Mouse (Mus musculus) midbrain, embryonic 12.5 days (tissue): ENCODE data around the gene Stk4. TPM values are rescaled to one million over a fixed set of nuclear protein-coding genes. Genes with fewer than 3 reads are reported as not detected.

Experiments
- ATAC-seq: fragments of 200-750 bp; cut with Nextera tagmentation; 2 replicates; pipeline ENCODE4 v1.8.0; 2017; ENCODE audit warnings: low read depth, moderate TSS enrichment, moderate library complexity; ENCODE audit not compliant: low FRiP score
- H3K27ac ChIP-seq: fragments of 300-500 bp; sonication (generic); replicated peaks from 2 replicates; pipeline ENCODE4 v1.5.1; 2016; ENCODE audit warnings: mild to moderate bottlenecking
- H3K27me3 ChIP-seq: fragments of 300-500 bp; sonication (generic); 2 replicates; pipeline ENCODE4 v1.6.1; 2016; ENCODE audit warnings: mild to moderate bottlenecking
- H3K36me3 ChIP-seq: fragments of 300-500 bp; sonication (generic); 2 replicates; pipeline ENCODE4 v1.6.1; 2016
- H3K4me1 ChIP-seq: fragments of 300-500 bp; sonication (generic); 2 replicates; pipeline ENCODE4 v1.6.1; 2016
- H3K4me2 ChIP-seq: fragments of 300-500 bp; sonication (generic); replicated peaks from 2 replicates; pipeline ENCODE4 v1.6.1; 2016; ENCODE audit warnings: mild to moderate bottlenecking, moderate library complexity
- H3K4me3 ChIP-seq: fragments of 300-500 bp; sonication (generic); 2 replicates; pipeline ENCODE4 v1.5.1; 2016; ENCODE audit warnings: mild to moderate bottlenecking
- H3K9ac ChIP-seq: fragments of 300-500 bp; sonication (generic); replicated peaks from 2 replicates; pipeline ENCODE4 v1.6.1; 2016; ENCODE audit warnings: mild to moderate bottlenecking, moderate library complexity
- H3K9me3 ChIP-seq: fragments of 300-500 bp; sonication (generic); 2 replicates; pipeline ENCODE4 v1.6.1; 2016; ENCODE audit warnings: mild to moderate bottlenecking
- WGBS: fragments of 180-500 bp; shearing (Covaris S2); methylation state at CpG from one replicate; pipeline ENCODE4 v1.1.7; 2016; 5-methylcytosine and 5-hydroxymethylcytosine counted together
- polyA plus RNA-seq: library from polyadenylated mRNA; unstranded; fragments of >200 nt; fragmentation: Nextera tagmentation; extraction: Ambion mirVana; gene quantifications from 2 replicates; pipeline ENCODE4 v1.2.1, GENCODE M21; 2016

Stk4 gene
- polyA plus RNA-seq, 1 experiment from 2014 or later, result 39.6 TPM

DNA sequence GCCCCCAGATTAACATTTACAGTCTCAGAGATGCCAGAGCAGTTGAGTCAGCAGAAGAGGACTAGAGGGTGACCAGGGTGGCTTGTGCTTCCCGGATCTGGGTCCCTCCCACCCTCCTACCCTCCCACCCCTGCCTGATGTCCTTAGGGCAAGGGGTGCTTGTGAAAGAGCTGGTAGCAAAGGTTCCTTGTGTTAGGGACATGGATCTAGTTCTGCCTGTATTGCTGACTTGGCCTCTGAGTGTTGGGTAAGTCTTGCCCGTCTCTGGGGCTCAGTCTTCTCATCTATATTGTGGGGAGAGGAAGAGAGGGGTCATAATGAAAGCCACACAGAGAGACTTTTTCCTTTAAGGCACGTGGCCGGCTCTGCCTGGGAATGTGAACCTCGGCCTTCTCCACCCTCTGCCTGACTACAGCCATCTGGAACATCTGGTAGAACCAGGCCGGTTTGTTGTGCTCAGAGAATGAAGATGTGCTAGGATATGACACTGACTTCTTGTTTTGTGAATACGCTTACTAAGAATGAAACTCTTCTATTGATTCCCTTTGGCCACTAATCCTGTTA, 112.7 kb downstream of the Stk4 start, which contains the start of gene Wfdc5:
Wfdc5 (minus strand) TSS at position 51 of the 564 bp plus-strand sequence.
- Histone ChIP-seq H3K4me1 (peaks cover 10% of the 10 kb centered on the region; the same call in 1 of the 2 replicates), H3K36me3 (no peaks in the 10 kb centered on the region), H3K9ac (no peak within 1 kb of the TSS), H3K27ac (no peak within 1 kb of the TSS), H3K9me3 (no peaks in the 10 kb centered on the region), H3K27me3 (peaks cover 12% of the 10 kb centered on the region), H3K4me2 (no peak within 1 kb of the TSS), H3K4me3 (no peak within 1 kb of the TSS)
- 71% methylated on average over 7 of the region's 7 CpGs for WGBS
- ATAC-seq, result no peak

DNA sequence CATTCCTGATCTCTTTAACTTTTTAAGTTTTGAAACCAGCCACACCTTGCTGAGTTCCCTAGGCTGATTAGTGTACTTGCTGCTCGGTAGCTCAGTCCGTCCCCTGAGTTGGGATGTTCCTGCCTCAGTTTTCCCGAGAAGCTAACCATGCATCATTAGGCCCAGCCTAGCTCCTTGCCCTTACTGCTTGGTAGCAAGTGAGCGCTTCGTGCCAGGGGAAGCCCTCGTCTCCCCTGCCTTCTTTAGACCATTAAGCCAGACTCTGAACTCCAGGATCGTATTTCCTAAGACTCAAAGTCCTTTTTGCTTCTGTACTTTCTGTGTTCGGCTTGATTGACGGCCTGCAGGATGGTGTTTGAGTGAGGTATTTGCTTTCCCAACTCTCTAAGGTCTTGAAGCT, 113.2 kb downstream of the Stk4 start:
- no peaks in the 10 kb centered on the region for H3K9me3 ChIP-seq
- no peak overlapping the region for H3K27ac ChIP-seq
- H3K4me1 ChIP-seq, result peaks cover 10% of the 10 kb centered on the region; the same call in 1 of the 2 replicates
- H3K27me3 ChIP-seq, result peaks cover 10% of the 10 kb centered on the region; the same call in 1 of the 2 replicates
- H3K9ac ChIP-seq, result no peak overlapping the region
- no peak overlapping the region for H3K4me2 ChIP-seq
- no peak for ATAC-seq
- 79% methylated on average over 9 of the region's 9 CpGs for WGBS
- H3K4me3 ChIP-seq, result no peak overlapping the region
- no peaks in the 10 kb centered on the region for H3K36me3 ChIP-seq

DNA sequence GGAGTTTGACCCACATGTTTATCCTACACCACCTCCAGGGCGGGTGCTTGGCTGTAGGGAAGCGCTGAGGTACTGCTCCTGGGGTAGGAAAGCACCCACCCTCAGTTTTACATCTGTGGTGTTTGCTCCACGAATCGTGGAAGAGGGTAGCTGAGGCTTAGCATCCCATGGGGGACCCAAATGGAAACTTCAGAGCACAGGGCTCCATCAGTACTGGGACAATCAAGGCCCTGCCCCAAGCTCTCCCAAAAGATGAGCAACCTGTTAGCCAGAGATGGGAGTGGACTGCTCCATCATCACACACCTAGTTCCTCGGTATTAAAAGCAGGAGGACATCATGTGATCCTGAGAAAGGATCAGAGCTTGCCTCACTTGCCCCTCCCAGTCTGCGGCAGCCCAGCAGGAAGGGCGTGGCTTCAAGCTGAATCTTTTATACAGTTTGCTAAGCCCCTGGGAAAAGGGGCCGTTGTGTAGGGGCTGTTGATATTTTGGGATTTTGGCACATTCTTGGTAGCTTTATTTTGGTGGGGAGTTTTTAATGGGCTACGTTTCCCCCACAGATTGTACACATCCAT, 114.1 kb downstream of the Stk4 start:
- Histone ChIP-seq H3K4me2 (no peak overlapping the region), H3K9ac (no peak overlapping the region), H3K9me3 (no peaks in the 10 kb centered on the region), H3K4me1 (peaks cover 10% of the 10 kb centered on the region; the same call in 1 of the 2 replicates), H3K4me3 (no peak overlapping the region), H3K27me3 (peaks cover 10% of the 10 kb centered on the region; the same call in 1 of the 2 replicates), H3K27ac (no peak overlapping the region), H3K36me3 (no peaks in the 10 kb centered on the region)
- ATAC-seq, result no peak
- 38% methylated on average over 9 of the region's 9 CpGs for whole genome bisulfite sequencing

DNA sequence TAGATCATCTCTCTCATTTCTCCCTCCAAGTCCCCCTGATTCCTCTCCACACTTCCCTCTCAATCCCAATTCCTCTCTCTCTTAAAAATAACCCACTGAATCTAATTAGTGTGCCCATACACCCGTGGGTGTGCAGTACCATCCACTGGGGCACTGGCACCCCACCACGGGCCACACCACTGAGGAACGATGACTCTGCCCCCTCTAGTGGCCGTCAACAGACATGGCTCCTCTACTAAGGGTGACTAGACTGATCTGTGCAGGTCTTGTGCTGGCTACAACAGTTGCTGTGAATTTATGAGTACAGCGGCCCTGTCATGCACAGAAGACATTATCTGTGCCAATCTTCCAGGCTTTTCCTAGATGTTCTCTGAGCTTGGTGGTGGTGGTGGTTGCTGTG, 118.6 kb downstream of the Stk4 start:
- no peak overlapping the region for H3K27ac ChIP-seq
- no peak overlapping the region for H3K9ac ChIP-seq
- no peak overlapping the region for H3K4me3 ChIP-seq
- H3K27me3 ChIP-seq, result 0 out of 2 replicates have a peak, but pooled peaks cover 3% of the 10 kb centered on the region
- no peak overlapping the region for H3K4me2 ChIP-seq
- ATAC-seq, result no peak
- no peaks in the 10 kb centered on the region for H3K36me3 ChIP-seq
- no peaks in the 10 kb centered on the region for H3K9me3 ChIP-seq
- 31% methylated on average over 5 of the region's 5 CpGs for WGBS
- H3K4me1 ChIP-seq, result peaks cover 10% of the 10 kb centered on the region; the same call in 1 of the 2 replicates

DNA sequence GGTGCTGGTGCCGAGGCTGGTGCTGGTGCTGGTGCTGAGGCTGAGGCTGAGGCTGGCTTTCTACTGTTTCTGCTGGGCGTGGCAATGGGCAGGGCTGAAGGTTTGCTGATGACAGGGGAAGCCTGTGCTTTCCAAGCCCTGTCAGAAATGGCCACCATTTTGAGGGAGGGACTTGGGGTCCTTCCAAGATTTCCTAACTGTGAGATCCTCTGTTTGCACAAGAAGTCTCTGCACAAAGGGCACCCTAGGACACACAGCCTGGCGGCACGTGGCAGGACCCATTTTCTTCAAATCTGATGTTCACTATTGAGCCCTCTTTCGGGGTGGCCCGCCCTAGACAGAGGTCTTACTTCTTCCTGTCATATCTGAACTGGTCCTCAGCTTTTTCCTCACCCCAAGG, 120.5 kb downstream of the Stk4 start, which contains the start of gene Wfdc12:
Wfdc12 (minus strand) TSS at position 33 of the 400 bp plus-strand sequence.
- no peaks in the 10 kb centered on the region for H3K9me3 ChIP-seq
- no peaks in the 10 kb centered on the region for H3K36me3 ChIP-seq
- H3K9ac ChIP-seq, result no peak within 1 kb of the TSS
- ATAC-seq, result no peak
- WGBS, result 86% methylated on average over 6 of the region's 6 CpGs
- H3K4me1 ChIP-seq, result no peaks in the 10 kb centered on the region
- no peak within 1 kb of the TSS for H3K4me2 ChIP-seq
- no peak within 1 kb of the TSS for H3K4me3 ChIP-seq
- H3K27me3 ChIP-seq, result no peaks in the 10 kb centered on the region
- H3K27ac ChIP-seq, result no peak within 1 kb of the TSS

DNA sequence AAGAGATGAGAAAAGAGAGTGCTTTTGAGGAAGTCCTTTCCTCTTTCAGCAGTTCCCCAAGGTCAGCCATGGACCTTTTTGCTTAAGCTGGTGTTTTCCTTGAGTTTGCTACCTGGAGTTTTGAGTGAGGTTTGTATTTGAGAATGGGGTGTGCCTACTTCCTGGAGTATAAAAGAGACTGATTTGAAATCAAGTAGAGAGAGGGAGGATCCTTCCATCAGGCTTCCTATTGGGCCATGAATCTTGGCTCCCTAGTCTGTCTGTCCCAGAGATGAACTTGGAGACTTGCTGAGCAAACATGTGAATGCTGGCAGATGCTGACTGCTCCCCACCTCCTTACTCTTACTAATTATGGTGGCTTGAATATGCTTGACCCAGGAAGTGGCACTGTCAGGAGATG, 122.2 kb downstream of the Stk4 start:
- H3K4me1 ChIP-seq, result no peaks in the 10 kb centered on the region
- no peak overlapping the region for H3K9ac ChIP-seq
- no peak for ATAC-seq
- H3K4me2 ChIP-seq, result no peak overlapping the region
- H3K4me3 ChIP-seq, result no peak overlapping the region
- H3K36me3 ChIP-seq, result no peaks in the 10 kb centered on the region
- H3K27me3 ChIP-seq, result no peaks in the 10 kb centered on the region
- H3K9me3 ChIP-seq, result no peaks in the 10 kb centered on the region
- no peak overlapping the region for H3K27ac ChIP-seq

DNA sequence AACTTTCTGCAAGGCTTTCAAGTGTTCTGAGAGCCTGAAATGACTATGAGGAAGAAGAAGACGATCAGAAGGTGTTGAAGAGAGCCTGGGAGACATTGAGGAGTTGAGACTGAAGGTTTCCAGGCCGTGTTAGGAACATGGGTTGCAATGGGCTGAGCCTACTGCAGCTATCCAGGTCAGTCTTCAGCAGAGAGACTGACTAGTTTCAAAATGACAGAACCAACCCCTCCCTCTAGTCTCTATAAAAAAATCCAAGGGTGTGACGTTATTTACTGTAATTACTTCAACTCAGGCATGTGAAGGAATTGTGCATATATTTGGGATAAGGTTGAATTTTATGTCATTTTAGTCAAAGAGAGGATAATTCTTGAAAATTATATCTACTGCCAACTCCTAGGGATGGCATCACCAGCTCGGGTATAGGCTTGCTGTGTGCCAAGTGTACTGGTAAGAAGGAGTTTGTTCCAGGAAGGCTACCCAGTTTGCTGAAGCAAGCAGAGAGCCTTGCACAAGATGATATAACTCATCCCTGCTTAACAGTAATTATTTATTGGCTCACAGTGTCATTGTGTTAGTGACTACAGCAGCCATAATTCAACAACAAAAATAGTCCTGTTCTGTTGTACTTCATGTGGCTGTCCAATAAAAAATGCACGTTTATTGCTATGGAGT, 125.0 kb downstream of the Stk4 start:
- H3K9ac ChIP-seq, result no peak overlapping the region
- no peaks in the 10 kb centered on the region for H3K4me1 ChIP-seq
- no peak for ATAC-seq
- H3K9me3 ChIP-seq, result no peaks in the 10 kb centered on the region
- no peak overlapping the region for H3K27ac ChIP-seq
- H3K4me2 ChIP-seq, result no peak overlapping the region
- no peak overlapping the region for H3K4me3 ChIP-seq
- no peaks in the 10 kb centered on the region for H3K27me3 ChIP-seq
- WGBS, result 84% methylated on average over 5 of the region's 5 CpGs
- no peaks in the 10 kb centered on the region for H3K36me3 ChIP-seq

DNA sequence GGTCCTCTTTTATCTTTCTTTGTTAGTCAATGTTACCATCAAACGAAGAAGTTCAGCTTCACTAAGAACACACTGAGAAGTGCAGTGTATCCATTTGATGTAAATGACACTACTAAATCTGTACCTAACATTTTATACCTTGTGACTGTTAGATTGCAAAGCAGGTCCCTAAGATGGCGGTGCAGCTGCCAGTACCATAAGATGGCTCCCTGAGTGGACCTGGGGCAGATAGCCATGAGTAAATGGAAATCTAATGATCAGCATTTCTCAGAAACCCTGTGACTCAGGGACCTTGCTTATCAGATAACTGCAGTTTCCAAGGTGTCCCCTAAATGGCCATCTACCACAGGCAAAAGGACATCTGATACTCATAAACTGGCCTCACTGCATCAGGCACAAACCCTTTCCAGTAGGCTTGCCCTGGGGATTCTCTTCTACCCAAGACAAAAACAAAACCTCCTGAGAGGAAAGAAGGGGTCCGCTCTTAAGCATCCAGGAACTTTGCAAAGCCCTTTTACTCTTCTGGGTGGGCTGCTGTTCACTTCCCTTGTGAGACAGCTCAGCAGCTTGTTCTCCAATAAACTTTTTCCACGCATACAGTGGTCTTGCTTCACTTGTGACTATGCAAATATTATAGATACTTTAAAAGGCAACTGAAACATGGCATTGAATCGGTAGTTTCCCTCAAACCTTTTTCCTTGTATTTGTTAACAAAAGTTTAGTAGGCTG, 126.0 kb downstream of the Stk4 start:
- H3K27me3 ChIP-seq, result no peaks in the 10 kb centered on the region
- H3K4me1 ChIP-seq, result no peaks in the 10 kb centered on the region
- no peaks in the 10 kb centered on the region for H3K36me3 ChIP-seq
- 89% methylated on average over 5 of the region's 5 CpGs for whole genome bisulfite sequencing
- no peak overlapping the region for H3K27ac ChIP-seq
- no peaks in the 10 kb centered on the region for H3K9me3 ChIP-seq
- ATAC-seq, result no peak
- no peak overlapping the region for H3K4me2 ChIP-seq
- no peak overlapping the region for H3K4me3 ChIP-seq
- no peak overlapping the region for H3K9ac ChIP-seq

DNA sequence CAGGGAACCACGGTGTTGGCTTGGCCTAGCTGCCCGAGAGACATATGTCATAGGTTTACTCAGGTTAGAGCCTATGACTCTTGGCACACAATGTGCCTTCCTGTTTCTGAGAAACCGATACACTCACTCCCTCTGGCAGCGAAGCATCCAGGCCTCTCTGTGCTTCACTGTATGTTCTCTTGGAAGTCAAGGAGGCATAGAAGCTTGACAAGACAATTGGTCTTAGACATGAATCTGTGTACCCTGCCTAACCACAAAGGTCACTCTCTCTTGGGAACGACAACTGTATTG, 126.5 kb downstream of the Stk4 start:
- Histone ChIP-seq H3K27ac (no peak overlapping the region), H3K27me3 (no peaks in the 10 kb centered on the region), H3K4me2 (no peak overlapping the region), H3K4me1 (no peaks in the 10 kb centered on the region), H3K9ac (no peak overlapping the region), H3K9me3 (no peaks in the 10 kb centered on the region), H3K36me3 (no peaks in the 10 kb centered on the region), H3K4me3 (no peak overlapping the region)
- ATAC-seq, result no peak
- WGBS, result 88% methylated on average over 5 of the region's 5 CpGs

DNA sequence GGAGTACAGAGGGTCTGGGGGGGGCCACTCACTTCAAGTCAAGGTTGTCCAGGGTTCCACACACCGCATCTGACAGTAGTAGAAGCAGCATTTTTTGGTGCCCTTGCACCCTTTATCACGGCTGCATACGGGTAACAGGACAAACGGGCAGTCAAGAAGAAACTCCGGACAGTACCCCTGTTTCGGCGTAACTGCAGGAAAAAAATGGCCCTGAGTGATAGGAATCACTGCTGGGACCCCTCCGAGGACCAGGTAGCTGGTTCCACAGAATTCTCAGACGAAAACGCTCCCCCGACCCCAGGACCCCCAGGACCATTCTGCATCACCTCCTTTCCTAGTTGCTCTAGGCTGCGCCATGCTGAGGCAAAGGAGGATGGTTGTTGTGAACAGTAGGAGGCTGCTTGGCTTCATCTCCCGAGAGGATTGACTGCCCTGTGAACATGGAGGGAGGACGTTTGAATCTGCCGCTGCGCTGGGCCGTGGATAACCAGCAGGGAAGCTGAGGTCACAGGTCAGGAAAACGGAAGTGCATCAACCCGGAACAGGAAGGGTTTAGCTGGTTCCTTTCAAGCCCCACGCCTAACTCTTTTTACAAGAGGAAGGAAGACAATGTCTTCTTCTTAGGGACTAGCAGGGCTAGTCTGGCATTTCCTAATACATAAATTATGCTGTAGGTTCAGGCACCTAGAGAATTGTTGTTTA, 129.7 kb downstream of the Stk4 start, which contains the start of gene Wfdc15a:
Wfdc15a (minus strand) TSS at position 505 of the 702 bp plus-strand sequence.
- H3K27ac ChIP-seq, result no peak within 1 kb of the TSS
- H3K9ac ChIP-seq, result no peak within 1 kb of the TSS
- no peaks in the 10 kb centered on the region for H3K4me1 ChIP-seq
- no peak within 1 kb of the TSS for H3K4me2 ChIP-seq
- no peaks in the 10 kb centered on the region for H3K36me3 ChIP-seq
- no peaks in the 10 kb centered on the region for H3K27me3 ChIP-seq
- 76% methylated on average over 20 of the region's 20 CpGs for WGBS
- H3K9me3 ChIP-seq, result no peaks in the 10 kb centered on the region
- H3K4me3 ChIP-seq, result no peak within 1 kb of the TSS
- no peak for ATAC-seq
